Mouse (Mus musculus): Measurements from ENCODE around the gene Iqgap2. TPM values are rescaled to one million over a fixed set of nuclear protein-coding genes. Genes with fewer than 3 reads are reported as not detected.

Iqgap2 gene
- polyA plus RNA-seq, 1 experiment: 44.1 TPM

DNA sequence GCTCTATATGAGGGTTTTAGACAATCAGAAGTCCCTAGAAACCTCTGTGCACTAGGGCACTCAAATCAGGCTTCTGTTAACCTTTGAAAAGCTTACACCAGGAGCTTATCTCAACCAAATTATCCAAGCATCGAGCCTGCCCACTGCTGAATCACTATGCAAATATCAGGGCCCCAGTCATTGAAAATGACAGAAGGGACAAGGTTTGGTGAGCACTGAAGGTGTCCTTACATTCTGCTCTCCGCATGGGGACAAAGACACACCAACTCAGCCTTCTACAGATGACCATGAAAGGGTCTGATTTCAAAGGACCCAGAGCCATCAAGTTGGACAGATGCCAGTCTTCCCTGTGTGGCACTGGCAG lies 108.8 kb downstream of the Iqgap2 start:
- H3K27me3 ChIP-seq (ENCODE audit: control insufficient read depth, insufficient read depth, low read length): no peaks in the 10 kb centered on the region
- 33% methylated on average over 2 of the region's 2 CpGs for WGBS
- H3K4me3 ChIP-seq (ENCODE audit: low read depth, low read length): no peak overlapping the region
- H3K27ac ChIP-seq (ENCODE audit: insufficient read depth, low read depth, low read length): peak overlapping the region; percentile 50; the same call in 1 of the 2 replicates
- H3K36me3 ChIP-seq (ENCODE audit: control insufficient read depth, insufficient read depth, low read length): no peaks in the 10 kb centered on the region
- TF ChIP-seq POLR2A (IDR thresholded peaks at IDR 0.05; ENCODE audit: low read depth, low read length) (no peak), CTCF (IDR thresholded peaks at IDR 0.05; ENCODE audit: extremely low read depth, insufficient read length, insufficient replicate concordance, low read depth, low read length) (no peak)
- H3K4me1 ChIP-seq (ENCODE audit: control insufficient read depth, insufficient read depth, insufficient read length, low read length): peaks cover 42% of the 10 kb centered on the region

DNA sequence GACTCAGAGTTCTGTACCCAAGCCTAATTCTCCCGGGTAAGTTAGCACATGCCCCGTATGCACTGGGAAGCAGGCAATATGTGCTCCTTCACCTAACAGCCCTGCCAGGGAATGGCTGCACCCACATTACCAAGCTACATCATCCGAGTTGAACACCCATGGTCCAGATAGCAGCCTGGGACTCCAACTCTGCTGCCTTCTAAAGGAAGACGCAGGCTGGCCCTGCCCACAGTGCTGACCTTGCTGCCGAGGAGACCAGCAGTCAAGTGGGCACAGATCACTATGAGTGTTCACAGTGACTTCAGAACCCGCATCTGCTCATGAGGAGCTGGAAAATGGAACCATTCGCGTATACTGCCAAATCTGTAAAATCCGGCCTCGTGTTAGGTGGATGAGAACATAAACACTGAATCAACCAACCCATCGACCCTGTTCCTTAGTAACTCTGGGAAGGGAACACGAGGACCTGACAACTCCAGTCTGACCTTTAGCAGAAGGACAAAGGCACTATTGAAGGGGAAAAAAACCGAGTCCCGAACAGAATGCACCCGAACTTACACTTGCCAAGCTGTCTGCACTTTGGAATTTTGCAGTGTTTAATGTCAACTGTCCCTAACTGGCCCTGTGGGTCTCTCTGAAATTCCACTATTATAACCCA lies 109.3 kb downstream of the Iqgap2 start:
- Histone ChIP-seq H3K4me3 (ENCODE audit: low read depth, low read length) (no peak overlapping the region), H3K4me1 (ENCODE audit: control insufficient read depth, insufficient read depth, insufficient read length, low read length) (peaks cover 47% of the 10 kb centered on the region), H3K36me3 (ENCODE audit: control insufficient read depth, insufficient read depth, low read length) (no peaks in the 10 kb centered on the region), H3K27me3 (ENCODE audit: control insufficient read depth, insufficient read depth, low read length) (no peaks in the 10 kb centered on the region), H3K27ac (ENCODE audit: insufficient read depth, low read depth, low read length) (peak overlapping the region; percentile 3; the same call in 1 of the 2 replicates)
- 55% methylated on average over 15 of the region's 15 CpGs for WGBS
- TF ChIP-seq POLR2A (IDR thresholded peaks at IDR 0.05; ENCODE audit: low read depth, low read length): no peak
- TF ChIP-seq CTCF (IDR thresholded peaks at IDR 0.05; ENCODE audit: extremely low read depth, insufficient read length, insufficient replicate concordance, low read depth, low read length): no peak

DNA sequence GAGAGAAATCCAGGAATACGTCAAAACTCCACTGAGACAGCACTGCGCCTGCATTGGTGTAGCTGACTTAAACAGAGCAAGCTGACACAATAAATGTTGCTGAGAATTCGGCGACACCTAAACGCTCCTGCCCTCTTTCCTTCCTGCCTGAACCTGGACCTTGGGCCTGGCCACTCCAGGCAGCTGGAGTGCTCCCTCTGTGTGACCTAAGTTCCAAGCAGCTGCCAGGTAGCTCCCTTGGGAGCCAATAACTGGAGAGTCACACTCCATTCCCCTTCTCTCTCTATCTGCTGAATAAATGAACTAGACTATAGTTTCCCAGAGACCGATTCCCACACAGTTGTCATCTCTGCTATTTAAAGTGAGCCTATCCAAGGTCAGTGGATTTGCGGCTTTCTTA lies 111.7 kb downstream of the Iqgap2 start:
- peak overlapping the region; percentile 72 for H3K27ac ChIP-seq (ENCODE audit: insufficient read depth, low read depth, low read length)
- H3K4me3 ChIP-seq (ENCODE audit: low read depth, low read length): no peak overlapping the region
- 56% methylated on average over 7 of the region's 7 CpGs for WGBS
- no peaks in the 10 kb centered on the region for H3K27me3 ChIP-seq (ENCODE audit: control insufficient read depth, insufficient read depth, low read length)
- no peak for TF ChIP-seq CTCF (IDR thresholded peaks at IDR 0.05; ENCODE audit: extremely low read depth, insufficient read length, insufficient replicate concordance, low read depth, low read length)
- no peak for TF ChIP-seq POLR2A (IDR thresholded peaks at IDR 0.05; ENCODE audit: low read depth, low read length)
- H3K4me1 ChIP-seq (ENCODE audit: control insufficient read depth, insufficient read depth, insufficient read length, low read length): peaks cover 48% of the 10 kb centered on the region
- H3K36me3 ChIP-seq (ENCODE audit: control insufficient read depth, insufficient read depth, low read length): no peaks in the 10 kb centered on the region

DNA sequence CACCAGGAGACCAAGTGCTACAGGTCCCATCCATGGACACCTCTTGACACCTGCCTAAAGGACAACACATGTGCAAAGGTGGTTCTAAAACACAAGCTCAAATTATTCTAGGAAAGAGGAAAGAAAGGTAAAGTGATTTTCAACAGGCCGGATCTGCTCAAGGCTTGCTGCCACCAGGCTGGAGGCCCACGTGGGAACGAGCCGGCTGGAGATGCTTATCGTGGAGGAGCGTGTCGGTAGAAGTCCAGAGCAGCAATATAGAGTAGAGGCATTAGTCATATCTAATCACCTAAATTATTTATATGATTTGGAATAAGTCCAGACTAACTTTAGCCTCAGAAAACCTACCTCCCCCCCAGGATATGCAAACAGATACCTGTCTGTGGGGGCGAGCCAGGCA lies 112.5 kb downstream of the Iqgap2 start:
- peak overlapping the region; percentile 21; the same call in 1 of the 2 replicates for H3K4me3 ChIP-seq (ENCODE audit: low read depth, low read length)
- TF ChIP-seq POLR2A (IDR thresholded peaks at IDR 0.05; ENCODE audit: low read depth, low read length): no peak
- no peak for TF ChIP-seq CTCF (IDR thresholded peaks at IDR 0.05; ENCODE audit: extremely low read depth, insufficient read length, insufficient replicate concordance, low read depth, low read length)
- H3K4me1 ChIP-seq (ENCODE audit: control insufficient read depth, insufficient read depth, insufficient read length, low read length): peaks cover 48% of the 10 kb centered on the region
- H3K27ac ChIP-seq (ENCODE audit: insufficient read depth, low read depth, low read length): peak overlapping the region; percentile 72
- no peaks in the 10 kb centered on the region for H3K27me3 ChIP-seq (ENCODE audit: control insufficient read depth, insufficient read depth, low read length)
- WGBS: 23% methylated on average over 8 of the region's 8 CpGs
- no peaks in the 10 kb centered on the region for H3K36me3 ChIP-seq (ENCODE audit: control insufficient read depth, insufficient read depth, low read length)

DNA sequence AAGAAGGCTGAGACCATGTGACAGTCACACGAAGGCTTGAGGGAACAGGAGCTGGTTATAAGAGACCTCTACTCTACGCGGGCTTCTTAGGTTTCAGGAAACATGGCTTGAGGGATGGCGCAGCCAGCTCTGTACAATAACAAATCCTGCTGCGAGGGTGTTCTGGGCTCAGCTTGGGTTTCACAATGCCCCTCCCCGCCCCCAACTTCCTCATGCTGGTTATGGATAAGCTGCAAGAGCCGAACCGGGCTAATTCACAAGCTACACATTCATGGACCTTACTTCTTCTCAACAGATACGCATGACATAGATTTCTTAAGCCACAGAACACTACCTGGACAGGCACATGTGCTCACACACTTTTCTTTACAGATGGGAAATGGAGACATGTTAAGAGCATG lies 113.0 kb downstream of the Iqgap2 start:
- no peaks in the 10 kb centered on the region for H3K27me3 ChIP-seq (ENCODE audit: control insufficient read depth, insufficient read depth, low read length)
- H3K4me1 ChIP-seq (ENCODE audit: control insufficient read depth, insufficient read depth, insufficient read length, low read length): peaks cover 48% of the 10 kb centered on the region
- 56% methylated on average over 9 of the region's 9 CpGs for WGBS
- no peak overlapping the region for H3K27ac ChIP-seq (ENCODE audit: insufficient read depth, low read depth, low read length)
- no peak overlapping the region for H3K4me3 ChIP-seq (ENCODE audit: low read depth, low read length)
- no peaks in the 10 kb centered on the region for H3K36me3 ChIP-seq (ENCODE audit: control insufficient read depth, insufficient read depth, low read length)
- TF ChIP-seq CTCF (IDR thresholded peaks at IDR 0.05; ENCODE audit: extremely low read depth, insufficient read length, insufficient replicate concordance, low read depth, low read length) (no peak), POLR2A (IDR thresholded peaks at IDR 0.05; ENCODE audit: low read depth, low read length) (no peak)

DNA sequence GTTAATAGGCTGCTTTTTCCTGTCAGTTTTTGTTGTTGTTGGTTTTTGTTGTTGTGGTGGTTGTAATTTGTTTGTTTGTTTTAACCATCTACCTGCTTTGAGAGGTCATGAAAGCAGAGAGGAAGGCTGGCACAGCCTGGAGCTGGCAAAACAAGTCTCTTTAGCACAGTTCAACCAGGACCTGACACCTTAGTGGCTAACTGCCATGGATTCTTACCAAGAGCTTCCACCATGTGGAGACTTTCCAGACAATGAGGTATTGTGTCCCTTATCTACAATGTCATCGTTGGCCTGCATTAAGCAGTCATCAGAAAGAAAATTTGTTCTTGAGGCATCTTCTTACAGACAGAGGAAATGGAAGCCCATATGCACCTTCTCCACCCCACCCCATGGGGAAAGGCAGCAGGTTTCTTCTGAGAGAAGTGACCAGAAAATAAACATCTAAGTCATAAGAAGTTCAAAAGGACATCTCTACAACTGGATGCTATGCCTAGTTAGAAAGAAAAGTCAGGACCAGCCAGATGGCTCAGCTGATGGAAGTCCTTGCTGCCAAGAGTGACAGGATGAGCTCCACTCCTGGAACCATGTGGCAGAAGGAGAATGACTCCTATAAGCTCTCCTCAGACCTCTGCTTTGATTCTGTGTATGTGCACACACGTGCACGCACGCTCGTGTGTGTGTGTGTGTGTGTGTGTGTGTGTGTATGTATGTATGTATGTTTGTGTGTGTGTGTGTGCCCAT lies 113.9 kb downstream of the Iqgap2 start:
- WGBS: 74% methylated on average over 5 of the region's 5 CpGs

DNA sequence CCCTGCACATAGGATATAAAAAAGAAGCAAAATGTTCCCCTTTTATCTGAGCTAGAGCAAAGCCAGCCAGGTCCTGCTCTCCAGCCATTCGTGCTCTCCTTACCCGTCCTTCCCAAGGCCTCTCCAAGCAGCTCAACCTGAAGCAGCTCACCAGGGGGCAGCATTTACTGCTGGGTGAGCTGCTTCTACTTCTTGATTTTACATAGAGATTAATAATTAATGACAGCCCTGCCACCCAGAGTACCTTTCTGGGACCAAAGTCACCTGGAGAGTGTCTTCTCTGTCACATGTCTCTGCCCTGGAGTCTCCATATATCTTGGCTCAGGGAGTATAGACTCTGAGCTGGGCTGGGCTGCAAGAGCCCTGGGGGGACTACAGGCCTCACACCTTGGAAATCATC lies 114.5 kb downstream of the Iqgap2 start:
- no peaks in the 10 kb centered on the region for H3K27me3 ChIP-seq (ENCODE audit: control insufficient read depth, insufficient read depth, low read length)
- 1% methylated on average over 2 of the region's 2 CpGs for WGBS
- TF ChIP-seq POLR2A (IDR thresholded peaks at IDR 0.05; ENCODE audit: low read depth, low read length) (no peak), CTCF (IDR thresholded peaks at IDR 0.05; ENCODE audit: extremely low read depth, insufficient read length, insufficient replicate concordance, low read depth, low read length) (peak; percentile 86; the same call in 1 of the 2 replicates)
- no peak overlapping the region for H3K4me3 ChIP-seq (ENCODE audit: low read depth, low read length)
- H3K27ac ChIP-seq (ENCODE audit: insufficient read depth, low read depth, low read length): peak overlapping the region; percentile 81; the same call in 1 of the 2 replicates
- no peaks in the 10 kb centered on the region for H3K36me3 ChIP-seq (ENCODE audit: control insufficient read depth, insufficient read depth, low read length)
- H3K4me1 ChIP-seq (ENCODE audit: control insufficient read depth, insufficient read depth, insufficient read length, low read length): peaks cover 39% of the 10 kb centered on the region

More for the DNA sequence above, 113.9 kb downstream of the Iqgap2 start:
- Histone ChIP-seq H3K27ac (ENCODE audit: insufficient read depth, low read depth, low read length) (peak overlapping the region; percentile 81), H3K4me1 (ENCODE audit: control insufficient read depth, insufficient read depth, insufficient read length, low read length) (peaks cover 44% of the 10 kb centered on the region), H3K36me3 (ENCODE audit: control insufficient read depth, insufficient read depth, low read length) (no peaks in the 10 kb centered on the region), H3K4me3 (ENCODE audit: low read depth, low read length) (no peak overlapping the region), H3K27me3 (ENCODE audit: control insufficient read depth, insufficient read depth, low read length) (no peaks in the 10 kb centered on the region)
- TF ChIP-seq POLR2A (IDR thresholded peaks at IDR 0.05; ENCODE audit: low read depth, low read length): no peak
- TF ChIP-seq CTCF (IDR thresholded peaks at IDR 0.05; ENCODE audit: extremely low read depth, insufficient read length, insufficient replicate concordance, low read depth, low read length): no peak
